Mouse (Mus musculus): ENCODE measurements at regions not wholly inside any gene's neighbourhood (a gene's known extent, or its start where the extent isn't known, plus 50 kb on each side); places are given as distances from the start of the nearest gene placed in this dataset.

DNA sequence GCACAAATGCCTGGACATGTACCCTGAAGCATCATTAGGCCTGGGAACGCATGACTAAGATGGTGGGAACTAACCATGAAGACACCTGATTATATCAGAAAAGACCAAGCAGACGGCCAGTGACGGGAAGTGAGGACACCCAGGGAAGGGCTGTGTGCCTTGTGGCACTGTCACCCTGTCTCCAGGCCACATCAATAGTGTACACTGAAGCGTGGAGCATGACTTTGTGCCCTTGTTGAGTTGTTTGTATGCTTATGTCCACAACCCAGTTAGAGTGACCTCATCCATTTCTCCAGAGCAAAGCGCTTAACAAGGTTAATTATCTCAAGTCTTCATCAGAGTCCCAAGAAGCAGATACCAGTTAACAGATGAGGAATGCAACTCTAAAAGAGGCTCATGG is 96.8 kb upstream of the Cdkn3 start:
- Histone ChIP-seq H3K27me3 (ENCODE audit: insufficient read depth, low read length) (peaks cover 56% of the 10 kb centered on the region), H3K4me1 (ENCODE audit: insufficient read depth, low read depth, low read length) (peaks cover 12% of the 10 kb centered on the region), H3K9me3 (replicated peaks) (no peaks in the 10 kb centered on the region), H3K4me3 (ENCODE audit: low read depth, low read length) (no peak overlapping the region), H3K36me3 (replicated peaks) (no peaks in the 10 kb centered on the region)
- DNase-seq (ENCODE audit: low spot score) (no peak), ATAC-seq (ENCODE audit: extremely low read depth, insufficient number of reproducible peaks, low FRiP score, poor library complexity, severe bottlenecking) (no peak)
- TF ChIP-seq GATA2 (IDR thresholded peaks at IDR 0.05; ENCODE audit: borderline replicate concordance, low read depth, low read length) (no peak), POLR2AphosphoS5 (IDR thresholded peaks at IDR 0.05; ENCODE audit: insufficient replicate concordance, low read depth, low read length) (no peak), CTCF (IDR thresholded peaks at IDR 0.05; ENCODE audit: low read depth, low read length) (no peak), TAL1 (conservative IDR thresholded peaks at IDR 0.05; ENCODE audit: low read depth, low read length) (no peak), GATA1 (IDR thresholded peaks at IDR 0.05; ENCODE audit: borderline replicate concordance, low read length) (no peak)

DNA sequence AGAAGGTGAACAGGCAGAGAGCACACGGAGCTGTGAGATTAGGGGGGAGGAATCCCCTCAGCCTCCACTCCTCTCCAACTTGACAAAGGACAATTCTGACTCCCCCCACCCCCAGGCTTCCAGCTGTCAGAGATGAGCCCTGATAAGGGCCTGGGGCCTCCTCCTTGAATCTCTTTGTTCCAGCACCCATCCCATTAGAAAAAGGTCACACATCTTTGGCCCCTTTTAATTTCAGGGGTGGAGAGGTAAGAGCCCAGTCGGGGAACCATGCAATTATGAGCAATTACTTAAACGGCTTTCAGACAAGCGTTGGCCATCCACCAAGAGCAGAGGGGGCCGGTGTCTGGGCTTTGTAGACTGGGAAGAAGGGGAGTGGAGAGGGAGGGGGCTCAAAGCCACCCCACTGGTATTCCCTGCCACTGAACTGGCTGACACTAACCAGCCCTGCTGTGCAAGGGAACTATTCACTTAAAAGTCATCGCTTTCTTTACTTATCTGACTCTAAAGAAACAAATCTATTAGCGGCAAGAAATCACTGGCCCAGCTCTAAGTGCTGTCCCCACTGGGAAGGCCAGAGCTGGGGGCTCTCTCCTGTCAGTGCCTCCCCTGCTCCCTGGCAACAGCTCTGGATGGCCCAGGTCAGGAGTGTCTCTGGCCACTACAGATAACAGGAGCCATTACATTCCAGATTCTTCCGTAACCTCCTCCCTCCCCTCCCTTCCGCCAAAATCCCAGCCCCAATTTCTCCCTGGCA is 98.4 kb upstream of the Cdkn3 start:
- no peaks in the 10 kb centered on the region for H3K9me3 ChIP-seq (replicated peaks)
- TF ChIP-seq TAL1 (conservative IDR thresholded peaks at IDR 0.05; ENCODE audit: low read depth, low read length): no peak
- TF ChIP-seq CTCF (IDR thresholded peaks at IDR 0.05; ENCODE audit: low read depth, low read length): no peak
- TF ChIP-seq GATA1 (IDR thresholded peaks at IDR 0.05; ENCODE audit: borderline replicate concordance, low read length): no peak
- no peak for TF ChIP-seq GATA2 (IDR thresholded peaks at IDR 0.05; ENCODE audit: borderline replicate concordance, low read depth, low read length)
- no peak for TF ChIP-seq POLR2AphosphoS5 (IDR thresholded peaks at IDR 0.05; ENCODE audit: insufficient replicate concordance, low read depth, low read length)
- no peak overlapping the region for H3K4me3 ChIP-seq (ENCODE audit: low read depth, low read length)
- no peak for ATAC-seq (ENCODE audit: extremely low read depth, insufficient number of reproducible peaks, low FRiP score, poor library complexity, severe bottlenecking)
- H3K36me3 ChIP-seq (replicated peaks): no peaks in the 10 kb centered on the region
- peaks cover 2% of the 10 kb centered on the region; the same call in 1 of the 2 replicates for H3K4me1 ChIP-seq (ENCODE audit: insufficient read depth, low read depth, low read length)
- H3K27me3 ChIP-seq (ENCODE audit: insufficient read depth, low read length): peaks cover 60% of the 10 kb centered on the region
- DNase-seq (ENCODE audit: low spot score): no peak

DNA sequence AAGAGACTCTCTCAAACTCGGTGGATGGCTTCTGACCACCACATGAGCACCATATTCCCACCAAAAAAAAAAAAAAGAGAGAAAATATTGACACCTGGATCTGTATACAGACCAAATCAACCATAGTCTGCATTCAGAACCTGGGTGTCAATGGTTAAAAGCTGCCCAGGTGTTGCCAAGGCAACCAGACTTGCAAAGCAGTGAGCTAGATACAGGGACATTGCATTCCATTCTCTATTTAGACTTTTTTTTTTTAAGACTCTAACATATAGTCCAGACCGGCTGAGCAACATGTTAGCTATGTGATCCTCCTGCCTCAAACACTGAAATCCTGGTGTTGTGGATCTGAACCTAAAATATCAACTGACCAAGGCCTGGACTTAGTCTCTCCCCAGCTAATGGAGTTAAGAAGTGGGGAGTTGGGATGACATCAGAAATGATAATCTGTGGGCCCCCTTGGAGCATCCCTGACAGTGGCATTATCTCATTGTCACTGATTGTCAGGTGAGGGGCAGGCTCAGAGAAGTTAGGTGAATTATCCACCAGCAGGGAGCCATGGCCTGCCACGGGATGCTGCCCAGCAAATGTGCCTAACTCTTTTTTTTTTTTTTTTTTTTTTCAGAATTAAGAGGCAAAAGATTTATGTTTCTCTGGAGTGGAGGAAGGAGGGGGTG is 99.1 kb upstream of the Cdkn3 start:
- peaks cover 2% of the 10 kb centered on the region; the same call in 1 of the 2 replicates for H3K4me1 ChIP-seq (ENCODE audit: insufficient read depth, low read depth, low read length)
- H3K27me3 ChIP-seq (ENCODE audit: insufficient read depth, low read length): peaks cover 65% of the 10 kb centered on the region
- H3K9me3 ChIP-seq (replicated peaks): no peaks in the 10 kb centered on the region
- H3K36me3 ChIP-seq (replicated peaks): no peaks in the 10 kb centered on the region
- ATAC-seq (ENCODE audit: extremely low read depth, insufficient number of reproducible peaks, low FRiP score, poor library complexity, severe bottlenecking) (no peak), DNase-seq (ENCODE audit: low spot score) (no peak)
- no peak for TF ChIP-seq TAL1 (conservative IDR thresholded peaks at IDR 0.05; ENCODE audit: low read depth, low read length)
- TF ChIP-seq GATA1 (IDR thresholded peaks at IDR 0.05; ENCODE audit: borderline replicate concordance, low read length): no peak
- no peak for TF ChIP-seq POLR2AphosphoS5 (IDR thresholded peaks at IDR 0.05; ENCODE audit: insufficient replicate concordance, low read depth, low read length)
- TF ChIP-seq CTCF (IDR thresholded peaks at IDR 0.05; ENCODE audit: low read depth, low read length): no peak
- no peak for TF ChIP-seq GATA2 (IDR thresholded peaks at IDR 0.05; ENCODE audit: borderline replicate concordance, low read depth, low read length)
- H3K4me3 ChIP-seq (ENCODE audit: low read depth, low read length): no peak overlapping the region

DNA sequence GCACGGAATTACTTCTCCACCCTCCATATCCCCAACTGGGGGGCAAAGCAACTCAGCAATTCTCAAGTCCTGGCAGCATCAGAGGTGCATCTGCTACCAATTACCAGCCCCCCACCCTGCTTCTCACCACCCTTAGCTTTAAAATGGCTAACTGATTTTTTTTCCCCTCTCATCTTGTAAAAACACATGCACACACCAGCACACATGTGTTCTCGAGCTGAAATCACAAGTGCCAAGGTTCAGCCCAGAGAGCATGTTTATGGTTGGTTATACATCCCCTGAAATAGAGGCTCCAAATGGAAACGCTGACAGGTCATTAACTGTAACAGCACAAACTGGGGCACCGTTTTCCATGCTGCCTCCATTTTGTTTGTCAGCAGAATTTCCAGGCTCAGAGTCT is 101.0 kb upstream of the Cdkn3 start:
- Histone ChIP-seq H3K4me3 (ENCODE audit: low read depth, low read length) (no peak overlapping the region), H3K27me3 (ENCODE audit: insufficient read depth, low read length) (peaks cover 74% of the 10 kb centered on the region), H3K9me3 (replicated peaks) (no peaks in the 10 kb centered on the region), H3K36me3 (replicated peaks) (no peaks in the 10 kb centered on the region), H3K4me1 (ENCODE audit: insufficient read depth, low read depth, low read length) (peaks cover 2% of the 10 kb centered on the region; the same call in 1 of the 2 replicates)
- ATAC-seq (ENCODE audit: extremely low read depth, insufficient number of reproducible peaks, low FRiP score, poor library complexity, severe bottlenecking): no peak
- DNase-seq (ENCODE audit: low spot score): no peak
- no peak for TF ChIP-seq GATA2 (IDR thresholded peaks at IDR 0.05; ENCODE audit: borderline replicate concordance, low read depth, low read length)
- TF ChIP-seq TAL1 (conservative IDR thresholded peaks at IDR 0.05; ENCODE audit: low read depth, low read length): no peak
- no peak for TF ChIP-seq CTCF (IDR thresholded peaks at IDR 0.05; ENCODE audit: low read depth, low read length)
- no peak for TF ChIP-seq GATA1 (IDR thresholded peaks at IDR 0.05; ENCODE audit: borderline replicate concordance, low read length)
- no peak for TF ChIP-seq POLR2AphosphoS5 (IDR thresholded peaks at IDR 0.05; ENCODE audit: insufficient replicate concordance, low read depth, low read length)

DNA sequence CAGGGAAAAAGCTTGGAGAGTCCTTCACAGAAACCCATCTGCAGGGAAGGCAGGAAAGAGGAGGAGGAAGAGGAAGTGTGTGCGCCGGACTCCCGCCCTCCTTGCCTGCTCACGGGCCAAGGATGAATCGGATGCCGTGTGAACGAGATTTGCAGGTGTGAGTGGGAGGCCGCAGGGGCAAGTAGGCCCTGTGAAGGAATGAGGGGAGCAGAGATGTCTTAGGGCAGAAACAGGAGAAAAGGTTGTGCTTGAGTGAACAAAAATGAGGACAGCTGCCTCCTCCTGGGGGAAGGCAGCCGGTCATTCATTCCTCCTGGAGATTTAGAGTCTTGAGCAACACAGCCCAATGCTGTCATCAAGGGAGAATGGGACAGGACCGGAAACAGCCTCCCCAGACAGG is 104.1 kb upstream of the Cdkn3 start:
- H3K4me1 ChIP-seq (ENCODE audit: insufficient read depth, low read depth, low read length): no peaks in the 10 kb centered on the region
- peaks cover 61% of the 10 kb centered on the region for H3K27me3 ChIP-seq (ENCODE audit: insufficient read depth, low read length)
- H3K4me3 ChIP-seq (ENCODE audit: low read depth, low read length): no peak overlapping the region
- no peaks in the 10 kb centered on the region for H3K9me3 ChIP-seq (replicated peaks)
- ATAC-seq (ENCODE audit: extremely low read depth, insufficient number of reproducible peaks, low FRiP score, poor library complexity, severe bottlenecking) (no peak), DNase-seq (ENCODE audit: low spot score) (no peak)
- no peaks in the 10 kb centered on the region for H3K36me3 ChIP-seq (replicated peaks)
- no peak for TF ChIP-seq CTCF (IDR thresholded peaks at IDR 0.05; ENCODE audit: low read depth, low read length)
- TF ChIP-seq TAL1 (conservative IDR thresholded peaks at IDR 0.05; ENCODE audit: low read depth, low read length): no peak
- TF ChIP-seq GATA1 (IDR thresholded peaks at IDR 0.05; ENCODE audit: borderline replicate concordance, low read length): no peak
- TF ChIP-seq GATA2 (IDR thresholded peaks at IDR 0.05; ENCODE audit: borderline replicate concordance, low read depth, low read length): no peak
- TF ChIP-seq POLR2AphosphoS5 (IDR thresholded peaks at IDR 0.05; ENCODE audit: insufficient replicate concordance, low read depth, low read length): no peak

DNA sequence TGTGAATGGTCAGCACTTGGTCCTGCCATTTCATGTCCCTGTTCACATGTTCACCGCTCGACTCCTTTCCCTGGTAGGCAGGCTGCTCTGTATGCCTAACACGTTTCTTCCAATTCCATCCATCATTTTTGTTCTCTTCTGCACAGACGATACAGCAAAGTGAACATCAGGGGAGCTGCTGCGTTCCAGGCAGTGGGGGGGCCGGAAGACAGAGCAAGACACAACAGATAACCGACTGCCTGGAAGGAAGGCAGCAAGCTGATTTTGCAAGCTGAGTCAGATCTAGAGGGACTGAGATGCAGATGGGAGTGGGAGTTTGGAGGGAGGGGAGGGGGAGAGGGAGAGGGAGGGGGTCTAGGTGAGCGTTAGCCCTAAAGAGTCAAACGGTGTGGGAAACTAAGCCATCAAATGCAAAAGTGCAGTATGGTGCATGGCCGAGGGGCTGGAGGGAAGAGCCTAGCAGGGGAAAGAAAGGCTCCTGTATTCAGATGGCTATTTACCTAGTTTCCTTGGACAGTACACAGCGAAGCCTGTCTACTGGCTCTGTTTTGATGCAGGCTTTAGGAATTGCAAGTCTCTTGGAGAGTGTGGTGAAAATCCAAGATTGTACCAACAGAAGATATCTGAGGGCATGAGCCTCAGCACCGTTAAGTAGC is 112.9 kb upstream of the Cdkn3 start:
- H3K27me3 ChIP-seq (ENCODE audit: insufficient read depth, low read length): peaks cover 21% of the 10 kb centered on the region
- DNase-seq (ENCODE audit: low spot score): no peak
- no peak overlapping the region for H3K4me3 ChIP-seq (ENCODE audit: low read depth, low read length)
- no peaks in the 10 kb centered on the region for H3K36me3 ChIP-seq (replicated peaks)
- no peak for ATAC-seq (ENCODE audit: extremely low read depth, insufficient number of reproducible peaks, low FRiP score, poor library complexity, severe bottlenecking)
- H3K9me3 ChIP-seq (replicated peaks): no peaks in the 10 kb centered on the region
- H3K4me1 ChIP-seq (ENCODE audit: insufficient read depth, low read depth, low read length): no peaks in the 10 kb centered on the region; the same call in 1 of the 2 replicates
- TF ChIP-seq POLR2AphosphoS5 (IDR thresholded peaks at IDR 0.05; ENCODE audit: insufficient replicate concordance, low read depth, low read length): no peak
- TF ChIP-seq TAL1 (conservative IDR thresholded peaks at IDR 0.05; ENCODE audit: low read depth, low read length): no peak
- no peak for TF ChIP-seq GATA2 (IDR thresholded peaks at IDR 0.05; ENCODE audit: borderline replicate concordance, low read depth, low read length)
- no peak for TF ChIP-seq GATA1 (IDR thresholded peaks at IDR 0.05; ENCODE audit: borderline replicate concordance, low read length)

Data from G1E (cell line).